Mouse (Mus musculus): Measurements from ENCODE around the gene Gxylt1. TPM values are rescaled to one million over a fixed set of nuclear protein-coding genes. Genes with fewer than 3 reads are reported as not detected.
"Not testable (repeated sequence)": the region's sequence is repeated elsewhere in the genome, so short reads cannot be mapped to it uniquely, and the experiment has no call there.

The Gxylt1 gene
- polyA plus RNA-seq, 1 experiment from 2014 or later = 18.0 TPM

- Histone ChIP-seq H3K27me3 (no peaks in the 10 kb centered on the region), H3K4me3 (no peak overlapping the region), H3K4me1 (peaks cover 6% of the 10 kb centered on the region; the same call in 1 of the 2 replicates), H3K27ac (no peak overlapping the region), H3K9ac (no peak overlapping the region), H3K36me3 (peaks cover 30% of the 10 kb centered on the region), H3K4me2 (replicated peaks) (no peak overlapping the region), H3K9me3 (no peaks in the 10 kb centered on the region)
- WGBS = 87% methylated on average over 5 of the region's 5 CpGs
- ATAC-seq (ENCODE audit: low FRiP score, low read depth) = no peak
Measured at GRCm38 (mm10) chr15:93262274-93262673, 12.7 kb downstream of the Gxylt1 start.

- H3K36me3 ChIP-seq = peaks cover 46% of the 10 kb centered on the region
- WGBS = 71% methylated on average over 8 of the region's 8 CpGs
Measured at GRCm38 (mm10) chr15:93259933-93260332, 15.0 kb downstream of the Gxylt1 start.

GRCm38 (mm10) chr15:93255295-93255694, 19.7 kb downstream of the Gxylt1 start:
- H3K4me2 ChIP-seq (replicated peaks) = no peak overlapping the region
- no peak overlapping the region for H3K27ac ChIP-seq
- peaks cover 64% of the 10 kb centered on the region for H3K36me3 ChIP-seq
- H3K4me1 ChIP-seq = peaks cover 11% of the 10 kb centered on the region
- no peaks in the 10 kb centered on the region for H3K9me3 ChIP-seq
- no peaks in the 10 kb centered on the region for H3K27me3 ChIP-seq
- WGBS = 34% methylated on average over 10 of the region's 10 CpGs
- H3K4me3 ChIP-seq = no peak overlapping the region
- no peak overlapping the region for H3K9ac ChIP-seq
- no peak for ATAC-seq (ENCODE audit: low FRiP score, low read depth)

More at GRCm38 (mm10) chr15:93259933-93260332, 15.0 kb downstream of the Gxylt1 start:
- Histone ChIP-seq H3K27ac (no peak overlapping the region), H3K9me3 (no peaks in the 10 kb centered on the region), H3K4me2 (replicated peaks) (no peak overlapping the region), H3K9ac (no peak overlapping the region), H3K4me3 (no peak overlapping the region), H3K4me1 (peaks cover 13% of the 10 kb centered on the region; the same call in 1 of the 2 replicates), H3K27me3 (no peaks in the 10 kb centered on the region)
- ATAC-seq (ENCODE audit: low FRiP score, low read depth) = no peak

- peaks cover 11% of the 10 kb centered on the region for H3K4me1 ChIP-seq
- H3K27me3 ChIP-seq = no peaks in the 10 kb centered on the region
- no peak overlapping the region for H3K27ac ChIP-seq
- H3K9me3 ChIP-seq = no peaks in the 10 kb centered on the region
- 86% methylated on average over 8 of the region's 8 CpGs for WGBS
- ATAC-seq (ENCODE audit: low FRiP score, low read depth) = no peak
- no peak overlapping the region for H3K4me2 ChIP-seq (replicated peaks)
- H3K9ac ChIP-seq = no peak overlapping the region
- H3K4me3 ChIP-seq = no peak overlapping the region
- H3K36me3 ChIP-seq = peaks cover 66% of the 10 kb centered on the region
Measured at GRCm38 (mm10) chr15:93253172-93253571, 21.8 kb downstream of the Gxylt1 start.

GRCm38 (mm10) chr15:93252396-93252795, 22.6 kb downstream of the Gxylt1 start:
- Histone ChIP-seq H3K4me1 (peaks cover 11% of the 10 kb centered on the region), H3K4me2 (replicated peaks) (no peak overlapping the region), H3K36me3 (peaks cover 66% of the 10 kb centered on the region), H3K9me3 (no peaks in the 10 kb centered on the region), H3K9ac (no peak overlapping the region), H3K27me3 (no peaks in the 10 kb centered on the region), H3K27ac (no peak overlapping the region), H3K4me3 (no peak overlapping the region)
- 88% methylated on average over 6 of the region's 6 CpGs for WGBS
- no peak for ATAC-seq (ENCODE audit: low FRiP score, low read depth)

- ATAC-seq (ENCODE audit: low FRiP score, low read depth) = no peak
Measured at GRCm38 (mm10) chr15:93251553-93252250, 23.3 kb downstream of the Gxylt1 start.

GRCm38 (mm10) chr15:93243202-93243601, 31.8 kb downstream of the Gxylt1 start:
- 44% methylated on average over 10 of the region's 10 CpGs for WGBS
- Histone ChIP-seq H3K27ac (no peak overlapping the region), H3K4me3 (no peak overlapping the region), H3K9me3 (0 out of 2 replicates have a peak, but pooled peaks cover 6% of the 10 kb centered on the region), H3K4me1 (peaks cover 7% of the 10 kb centered on the region), H3K9ac (no peak overlapping the region), H3K4me2 (replicated peaks) (no peak overlapping the region), H3K27me3 (no peaks in the 10 kb centered on the region), H3K36me3 (peaks cover 76% of the 10 kb centered on the region)
- peak; percentile 66; the same call in 1 of the 2 replicates for ATAC-seq (ENCODE audit: low FRiP score, low read depth)

More at GRCm38 (mm10) chr15:93251553-93252250, 23.3 kb downstream of the Gxylt1 start:
- Histone ChIP-seq H3K9me3 (no peaks in the 10 kb centered on the region), H3K4me3 (no peak overlapping the region), H3K27ac (no peak overlapping the region), H3K36me3 (peaks cover 66% of the 10 kb centered on the region), H3K9ac (no peak overlapping the region), H3K4me1 (peaks cover 11% of the 10 kb centered on the region), H3K27me3 (no peaks in the 10 kb centered on the region), H3K4me2 (replicated peaks) (no peak overlapping the region)
- WGBS = 61% methylated on average over 13 of the region's 13 CpGs

- not testable (repeated sequence) for H3K27ac ChIP-seq; ATAC-seq (ENCODE audit: low FRiP score, low read depth); H3K4me3 ChIP-seq; H3K9ac ChIP-seq; H3K4me1 ChIP-seq; H3K27me3 ChIP-seq; H3K4me2 ChIP-seq (replicated peaks)
- peaks cover 15% of the 10 kb centered on the region; the same call in 1 of the 2 replicates for H3K9me3 ChIP-seq
- peaks cover 33% of the 10 kb centered on the region for H3K36me3 ChIP-seq
- 86% methylated on average over 10 of the region's 10 CpGs for WGBS
Measured at GRCm38 (mm10) chr15:93236456-93236855, 38.5 kb downstream of the Gxylt1 start.

GRCm38 (mm10) chr15:93229028-93229427, 46.0 kb downstream of the Gxylt1 start:
- WGBS = 86% methylated on average over 11 of the region's 11 CpGs
- Histone ChIP-seq H3K4me2 (replicated peaks) (no peak overlapping the region), H3K4me3 (no peak overlapping the region), H3K4me1 (0 out of 2 replicates have a peak, but pooled peaks cover 8% of the 10 kb centered on the region), H3K27ac (no peak overlapping the region), H3K9me3 (no peaks in the 10 kb centered on the region; the same call in 1 of the 2 replicates), H3K36me3 (no peaks in the 10 kb centered on the region), H3K27me3 (no peaks in the 10 kb centered on the region), H3K9ac (no peak overlapping the region)
- ATAC-seq (ENCODE audit: low FRiP score, low read depth) = no peak

GRCm38 (mm10) chr15:93228375-93228774, 46.6 kb downstream of the Gxylt1 start:
- H3K4me1 ChIP-seq = 0 out of 2 replicates have a peak, but pooled peaks cover 8% of the 10 kb centered on the region
- no peak overlapping the region for H3K4me2 ChIP-seq (replicated peaks)
- H3K9ac ChIP-seq = no peak overlapping the region
- no peak overlapping the region for H3K27ac ChIP-seq
- H3K36me3 ChIP-seq = no peaks in the 10 kb centered on the region
- H3K4me3 ChIP-seq = no peak overlapping the region
- H3K9me3 ChIP-seq = no peaks in the 10 kb centered on the region
- WGBS = 83% methylated on average over 10 of the region's 10 CpGs
- ATAC-seq (ENCODE audit: low FRiP score, low read depth) = no peak
- H3K27me3 ChIP-seq = no peaks in the 10 kb centered on the region

- Histone ChIP-seq H3K4me2 (replicated peaks) (no peak overlapping the region), H3K9me3 (no peaks in the 10 kb centered on the region), H3K9ac (no peak overlapping the region), H3K27me3 (no peaks in the 10 kb centered on the region), H3K36me3 (no peaks in the 10 kb centered on the region), H3K4me3 (no peak overlapping the region), H3K27ac (no peak overlapping the region), H3K4me1 (0 out of 2 replicates have a peak, but pooled peaks cover 8% of the 10 kb centered on the region)
- ATAC-seq (ENCODE audit: low FRiP score, low read depth) = peak; percentile 51; the same call in 1 of the 2 replicates
- WGBS = 29% methylated on average over 6 of the region's 6 CpGs
Measured at GRCm38 (mm10) chr15:93227764-93228079, 47.3 kb downstream of the Gxylt1 start.

- 77% methylated on average over 10 of the region's 10 CpGs for WGBS
- H3K27ac ChIP-seq = no peak overlapping the region
- ATAC-seq (ENCODE audit: low FRiP score, low read depth) = no peak
Measured at GRCm38 (mm10) chr15:93226930-93227763, 47.8 kb downstream of the Gxylt1 start.

More at GRCm38 (mm10) chr15:93226930-93227763, 47.8 kb downstream of the Gxylt1 start:
- Histone ChIP-seq H3K9me3 (no peaks in the 10 kb centered on the region), H3K4me2 (replicated peaks) (no peak overlapping the region), H3K27me3 (no peaks in the 10 kb centered on the region), H3K4me3 (no peak overlapping the region), H3K9ac (no peak overlapping the region), H3K4me1 (0 out of 2 replicates have a peak, but pooled peaks cover 8% of the 10 kb centered on the region), H3K36me3 (no peaks in the 10 kb centered on the region)
